Mouse (Mus musculus) adipocyte (in vitro differentiated cells): ENCODE measurements around the gene Ano7.
"Not testable (repeated sequence)": the region's sequence is repeated elsewhere in the genome, so short reads cannot be mapped to it uniquely, and the experiment has no call there.

Experiments
- DNase-seq: peaks from one replicate; pipeline ENCODE4 v3.0.0-alpha.2; 2016; ENCODE audit warnings: low spot score

The Ano7 gene

DNA sequence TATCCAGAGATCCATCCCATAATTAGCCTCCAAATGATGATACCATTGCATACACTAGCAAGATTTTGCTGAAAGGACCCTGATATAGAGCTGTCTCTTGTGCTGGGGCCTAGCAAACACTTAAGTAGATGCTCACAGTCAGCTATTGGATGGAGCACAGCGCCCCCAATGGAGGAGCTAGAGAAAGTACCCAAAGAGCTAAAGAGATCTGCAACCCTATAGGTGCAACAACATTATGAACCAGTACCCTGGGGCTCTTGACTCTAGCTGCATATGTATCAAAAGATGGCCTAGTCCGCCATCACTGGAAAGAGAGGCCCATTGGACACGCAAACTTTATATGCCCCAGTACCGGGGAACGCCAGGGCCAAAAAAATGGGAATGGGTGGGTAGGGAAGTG, 76.4 kb downstream of the Ano7 start:
- DNase-seq = not testable (repeated sequence)

GRCm38 (mm10) chr1:93453721-93454255, 80.1 kb downstream of the Ano7 start:
- no peak for DNase-seq
